Mouse (Mus musculus) cerebellum, adult (tissue): ENCODE data around the gene Zdhhc14.

Experiments
- ATAC-seq: cut with Nextera tagmentation; 2 replicates; pipeline ENCODE4 v1.9.2; 2017; ENCODE audit warnings: mild to moderate bottlenecking, moderate library complexity, mixed read lengths; ENCODE audit not compliant: insufficient number of reproducible peaks, low FRiP score, low TSS enrichment

Gene Zdhhc14

DNA sequence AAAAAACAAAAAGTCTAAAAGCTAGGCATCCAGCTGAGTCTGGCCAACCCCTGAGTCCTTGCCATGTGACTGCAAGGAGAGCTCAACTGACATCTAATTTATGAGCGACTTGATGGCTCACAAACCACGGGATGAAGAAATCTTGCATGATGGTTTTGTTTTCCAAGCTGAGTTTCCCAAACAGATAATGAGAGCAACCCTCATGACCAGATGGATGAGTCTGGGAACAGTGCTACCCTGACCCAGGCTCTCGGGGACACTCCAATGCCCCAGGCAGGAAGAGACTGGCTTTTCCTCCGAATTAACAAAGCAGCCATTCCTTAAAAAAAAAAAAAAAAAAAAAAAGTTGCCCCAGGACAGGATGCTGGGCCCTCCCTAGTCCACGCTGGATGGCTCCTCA, 271.9 kb downstream of the Zdhhc14 start:
- ATAC-seq = no peak

DNA sequence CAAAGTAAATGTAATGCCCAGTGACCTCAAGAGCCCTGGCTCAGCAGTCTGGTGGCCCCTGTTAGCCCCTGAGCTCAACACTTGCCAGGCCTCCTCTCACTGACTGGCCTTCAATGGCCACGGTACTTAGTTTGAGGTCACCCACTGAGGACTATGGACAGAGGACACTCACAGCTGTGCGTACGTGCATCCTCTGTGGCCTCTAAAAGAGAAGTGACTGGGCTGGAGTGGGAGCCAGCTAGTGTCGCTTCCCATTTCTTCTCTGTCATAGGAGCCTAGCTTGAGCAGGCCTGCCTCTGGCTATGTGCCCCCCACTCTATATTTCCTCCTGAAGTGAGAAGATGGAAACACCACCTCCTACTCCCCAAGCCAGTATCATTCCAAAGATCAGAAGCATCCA, 273.4 kb downstream of the Zdhhc14 start:
- ATAC-seq = no peak

DNA sequence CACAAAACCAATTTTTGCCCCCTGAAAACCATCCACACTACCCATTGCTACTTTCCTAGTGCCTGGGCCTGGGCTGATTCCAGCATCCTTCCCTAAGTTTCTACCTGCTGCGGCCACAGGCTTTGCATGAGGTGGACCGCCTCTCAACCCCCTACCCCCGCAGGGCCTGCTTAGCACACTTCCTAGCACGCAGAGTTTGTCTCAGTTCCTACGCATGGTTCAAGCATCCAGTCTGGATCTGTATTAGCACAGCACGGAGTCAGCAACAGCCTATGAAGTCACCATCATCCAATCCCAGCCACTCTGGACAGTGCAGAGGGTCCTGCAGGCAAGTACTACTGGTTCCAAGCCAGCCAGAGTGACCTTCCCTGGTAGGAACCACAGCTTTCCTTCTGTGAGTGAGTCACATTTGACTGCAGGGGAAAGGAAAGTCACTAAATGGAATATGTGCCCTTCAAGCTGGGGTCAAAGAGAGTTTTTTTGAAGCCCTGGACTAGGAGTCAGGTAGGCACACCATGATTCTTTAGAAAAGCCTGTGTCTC, 275.9 kb downstream of the Zdhhc14 start:
- ATAC-seq = no peak

DNA sequence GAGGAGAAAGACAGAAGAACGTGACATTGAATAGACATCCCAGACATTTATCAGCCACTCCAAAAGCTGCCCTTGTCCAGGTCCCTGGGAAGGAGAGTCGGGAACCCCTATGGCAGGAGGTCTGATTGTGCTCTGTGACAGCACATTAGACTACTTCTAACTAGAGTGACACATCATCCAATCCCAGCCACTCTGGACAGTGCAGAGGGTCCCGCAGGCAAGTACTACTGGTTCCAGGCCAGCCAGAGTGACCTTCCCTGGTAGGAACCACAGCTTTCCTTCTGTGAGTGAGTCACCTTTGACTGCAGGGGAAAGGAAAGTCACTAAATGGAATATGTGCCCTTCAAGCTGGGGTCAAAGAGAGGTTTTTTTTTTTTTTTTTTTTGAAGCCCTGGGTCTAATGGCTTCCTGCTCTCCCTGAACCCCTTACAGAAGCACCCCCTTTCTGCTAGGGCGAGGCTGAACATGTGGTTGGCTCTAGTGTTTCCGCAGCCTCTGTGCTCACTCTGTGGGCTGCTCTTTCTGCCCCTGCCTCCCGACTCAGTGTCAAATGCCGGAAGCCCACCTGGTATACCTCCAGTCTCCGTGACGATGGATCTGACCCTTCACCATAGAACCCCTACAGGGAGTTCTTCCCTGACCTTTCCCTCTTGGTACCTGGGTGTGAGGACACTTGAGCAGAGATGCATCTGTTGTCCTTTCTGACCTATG, 276.6 kb downstream of the Zdhhc14 start:
- no peak for ATAC-seq

DNA sequence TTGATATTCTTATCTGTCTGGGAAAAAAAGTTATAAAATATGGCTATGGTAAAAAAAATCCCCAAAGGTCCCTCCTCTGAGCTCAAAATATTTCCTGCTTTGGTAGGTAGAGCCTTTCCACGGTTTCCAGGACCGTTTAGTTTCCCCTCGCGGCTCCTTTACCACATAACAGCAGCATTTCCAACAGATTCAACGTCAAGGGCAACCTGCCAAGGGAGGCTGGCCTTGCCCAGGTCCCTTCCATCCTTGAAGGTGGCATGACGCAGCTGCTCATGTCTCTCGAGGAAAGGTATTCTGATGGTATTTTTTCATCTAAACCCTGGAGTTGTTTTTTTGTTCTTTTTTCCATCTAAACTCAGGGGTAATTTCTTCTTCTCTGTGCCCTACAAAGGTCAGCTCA, 277.4 kb downstream of the Zdhhc14 start:
- ATAC-seq = no peak

DNA sequence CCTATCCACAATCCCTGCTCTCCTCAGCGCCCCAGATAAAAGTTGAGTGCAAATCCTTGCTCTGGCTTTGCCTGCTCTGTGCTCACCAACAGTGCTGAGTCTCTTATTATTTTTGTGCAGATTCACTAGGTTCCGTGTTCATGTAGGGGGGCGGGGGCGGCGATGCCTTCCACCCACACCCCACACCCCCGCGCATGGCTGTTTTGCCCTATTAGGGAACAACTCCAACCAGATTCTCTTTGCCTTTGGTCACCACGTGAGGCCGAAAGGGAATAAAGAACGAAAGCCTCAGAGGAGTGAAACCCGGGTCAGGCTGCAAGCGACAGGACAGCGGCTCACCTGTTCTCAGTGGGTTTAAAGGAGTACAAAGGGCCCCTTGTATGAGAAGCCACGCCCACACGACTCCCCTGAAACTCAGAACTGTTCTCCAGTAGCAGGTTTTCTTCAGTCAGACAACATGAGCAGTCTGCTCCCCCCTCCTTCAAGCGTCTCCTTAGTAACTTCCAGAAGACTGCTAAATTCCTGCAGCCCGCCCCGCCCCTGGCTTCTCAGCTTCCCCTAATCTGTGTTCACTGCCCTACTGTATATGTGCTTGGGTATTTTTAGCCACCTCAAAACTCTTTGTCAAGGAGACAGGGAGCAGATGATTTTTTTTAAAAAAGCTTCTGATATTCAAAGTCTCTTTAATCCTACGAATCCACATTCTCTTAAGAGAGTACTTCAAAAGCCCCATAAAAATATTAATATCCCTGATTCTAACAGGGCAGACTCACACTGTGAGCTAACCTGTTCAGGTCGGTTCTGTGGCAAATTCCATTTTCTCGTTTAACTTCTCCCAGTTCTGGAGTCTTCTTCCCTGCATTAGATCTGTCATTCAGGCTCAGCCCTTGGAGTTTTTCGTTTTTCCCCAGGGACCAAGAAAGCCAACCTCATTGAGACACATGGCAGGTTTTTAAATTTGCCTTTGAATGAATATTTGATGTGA, 278.2 kb downstream of the Zdhhc14 start:
- ATAC-seq = no peak; the same call in 1 of the 2 replicates

DNA sequence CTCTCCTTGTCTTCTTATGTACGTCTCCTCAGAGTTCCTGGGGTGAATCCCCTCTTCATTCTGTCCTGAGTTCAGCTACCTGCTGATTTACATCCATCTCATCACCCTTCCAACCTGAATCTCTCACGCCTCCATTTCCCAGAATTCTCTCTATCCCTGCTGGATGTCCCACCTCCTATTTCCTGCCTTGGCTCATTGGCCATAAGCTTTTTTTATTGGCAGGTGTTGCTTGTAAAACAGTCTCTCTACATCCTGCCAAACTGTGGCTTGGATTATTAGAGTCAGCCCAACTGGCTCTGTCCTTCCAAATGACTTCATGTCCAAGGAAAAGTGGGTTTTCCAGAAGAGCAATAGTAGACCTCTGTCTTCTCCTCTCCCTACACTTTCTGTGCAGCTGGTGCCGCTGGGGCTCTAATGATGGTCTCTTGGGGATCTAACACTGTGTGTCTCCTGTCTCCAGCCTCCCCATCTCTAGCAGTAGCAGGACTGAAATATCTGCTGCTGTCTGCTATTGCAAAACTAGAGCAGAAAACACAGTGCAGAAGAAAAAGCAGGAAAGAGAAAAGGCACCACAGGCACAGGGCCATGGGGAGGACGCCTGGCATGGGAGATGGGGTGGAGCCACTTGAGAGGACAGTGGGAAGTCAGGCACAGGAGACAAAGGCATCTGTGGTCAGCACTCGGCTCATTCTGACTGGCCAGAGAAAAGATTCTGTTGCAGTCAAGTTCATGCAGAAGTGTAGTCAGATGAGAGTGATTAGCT, 288.0 kb downstream of the Zdhhc14 start:
- ATAC-seq = no peak

DNA sequence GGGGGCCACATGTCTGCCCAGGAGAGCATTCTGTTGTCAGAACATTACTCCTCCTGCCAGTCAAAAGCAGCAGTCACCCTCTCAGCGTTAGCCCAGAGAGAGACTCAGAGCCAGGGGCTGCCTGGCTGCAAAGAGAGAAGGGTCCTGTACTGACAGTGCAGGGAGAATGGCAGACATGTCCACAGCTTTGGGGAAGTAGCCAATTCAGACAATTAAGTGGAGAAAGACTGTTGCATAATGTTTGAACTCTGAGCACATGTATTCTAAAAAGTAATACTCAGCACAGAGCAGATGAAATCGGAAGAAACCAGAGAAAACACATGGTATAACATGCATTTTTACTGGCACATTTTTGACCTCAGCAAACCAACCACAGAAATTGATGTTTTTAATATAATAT, 292.9 kb downstream of the Zdhhc14 start:
- ATAC-seq = no peak

DNA sequence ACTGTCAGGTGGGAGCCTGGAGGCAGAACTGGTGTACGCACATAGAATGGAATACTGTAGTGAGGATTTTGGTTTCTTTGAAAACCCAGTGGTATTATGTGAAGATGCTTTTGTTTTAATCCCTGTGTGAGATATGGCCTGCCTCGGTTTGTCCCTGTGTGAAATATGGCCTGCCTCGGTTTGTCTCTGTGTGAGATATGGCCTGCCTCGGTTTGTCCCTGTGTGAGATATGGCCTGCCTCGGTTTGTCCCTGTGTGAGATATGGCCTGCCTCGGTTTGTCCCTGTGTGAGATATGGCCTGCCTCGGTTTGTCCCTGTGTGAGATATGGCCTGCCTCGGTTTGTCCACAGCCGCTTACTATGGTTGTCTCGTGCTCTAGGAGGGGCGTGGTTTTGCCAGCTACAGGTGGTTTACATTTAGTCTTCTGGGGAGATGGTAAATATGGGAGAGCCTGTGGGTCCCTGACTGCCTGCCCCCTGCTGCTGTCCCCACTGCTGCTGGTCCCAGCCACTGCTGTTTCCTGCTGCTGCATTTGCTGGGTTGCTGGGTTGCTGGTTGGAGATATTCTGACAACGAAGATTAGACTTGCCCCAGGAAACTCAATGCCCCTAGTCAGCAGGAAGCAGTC, 299.9 kb downstream of the Zdhhc14 start:
- ATAC-seq = no peak

DNA sequence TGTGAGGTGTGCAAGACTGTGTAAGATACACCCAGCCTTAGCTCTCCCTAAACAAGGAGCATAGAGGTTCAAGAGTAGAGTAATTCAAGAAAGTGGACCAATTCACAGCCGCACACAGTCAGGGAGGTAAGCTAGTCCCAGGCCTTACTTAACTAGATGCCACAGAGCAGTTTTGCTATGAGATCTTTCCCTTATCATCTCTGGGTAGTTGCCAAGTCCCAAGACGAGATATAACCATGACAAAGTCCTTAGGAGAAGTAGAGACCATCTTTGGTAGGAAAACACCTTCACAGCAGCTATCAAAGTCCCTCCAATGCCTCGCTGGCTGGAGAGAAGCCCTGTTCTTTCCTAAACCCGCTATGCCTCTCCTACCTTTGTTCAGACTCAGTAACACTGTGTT, 301.2 kb downstream of the Zdhhc14 start:
- ATAC-seq = no peak

DNA sequence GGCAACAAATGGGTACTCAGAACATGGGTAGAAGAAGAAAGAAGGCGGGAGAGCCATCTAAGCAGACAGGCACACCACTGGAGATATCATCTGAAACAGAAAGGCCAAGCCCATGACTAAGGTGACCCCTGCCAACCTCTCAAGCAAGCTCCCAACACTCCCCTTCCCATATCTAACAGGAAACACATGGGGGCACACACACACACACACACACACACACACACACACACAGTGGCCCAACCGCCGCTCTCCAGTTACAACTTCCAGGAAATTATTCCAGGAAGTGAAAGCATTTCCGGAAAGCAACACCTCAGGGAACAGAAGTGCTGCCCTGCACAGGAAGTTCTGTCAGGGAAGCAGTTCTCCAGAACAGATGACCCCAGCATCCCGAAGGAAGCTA, 301.9 kb downstream of the Zdhhc14 start:
- no peak for ATAC-seq

DNA sequence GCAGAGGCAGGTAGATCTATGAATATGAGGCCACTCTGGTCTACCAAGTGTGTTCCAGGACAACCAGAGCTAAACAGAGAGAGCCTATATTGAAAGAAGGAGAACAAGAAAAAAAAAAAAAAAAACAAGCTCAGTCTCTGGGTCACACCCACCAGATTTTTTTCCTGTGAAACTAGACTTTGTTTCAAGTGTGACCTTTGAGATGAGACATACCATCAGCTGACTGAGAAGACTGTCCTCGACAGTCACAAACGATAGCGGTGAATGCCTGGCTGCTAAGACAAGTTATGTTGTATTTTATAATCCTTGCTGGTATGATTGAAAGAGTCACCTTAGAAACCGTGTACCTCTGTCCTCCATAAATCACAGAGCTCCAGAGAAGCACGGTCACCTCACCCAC, 303.0 kb downstream of the Zdhhc14 start:
- no peak for ATAC-seq

DNA sequence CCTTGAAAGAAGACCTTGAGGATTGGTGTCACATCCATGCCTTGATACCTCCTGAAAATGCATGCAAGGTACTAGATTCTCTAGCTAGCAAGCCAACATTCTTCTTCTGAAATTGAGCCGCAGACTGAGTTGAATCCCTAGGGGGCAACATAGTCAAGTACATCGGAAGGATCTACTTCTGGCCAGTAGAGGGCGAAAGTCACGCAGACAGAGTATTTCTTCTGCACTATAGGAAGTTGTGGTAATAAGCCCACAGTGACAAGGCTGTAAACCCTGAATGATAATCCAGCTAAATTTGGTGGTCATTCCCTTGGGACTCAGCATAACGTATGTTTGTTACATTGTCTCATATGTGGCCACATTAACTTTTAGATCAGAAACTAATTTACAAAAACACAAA, 303.5 kb downstream of the Zdhhc14 start:
- peak; percentile 72; the same call in 1 of the 2 replicates for ATAC-seq

DNA sequence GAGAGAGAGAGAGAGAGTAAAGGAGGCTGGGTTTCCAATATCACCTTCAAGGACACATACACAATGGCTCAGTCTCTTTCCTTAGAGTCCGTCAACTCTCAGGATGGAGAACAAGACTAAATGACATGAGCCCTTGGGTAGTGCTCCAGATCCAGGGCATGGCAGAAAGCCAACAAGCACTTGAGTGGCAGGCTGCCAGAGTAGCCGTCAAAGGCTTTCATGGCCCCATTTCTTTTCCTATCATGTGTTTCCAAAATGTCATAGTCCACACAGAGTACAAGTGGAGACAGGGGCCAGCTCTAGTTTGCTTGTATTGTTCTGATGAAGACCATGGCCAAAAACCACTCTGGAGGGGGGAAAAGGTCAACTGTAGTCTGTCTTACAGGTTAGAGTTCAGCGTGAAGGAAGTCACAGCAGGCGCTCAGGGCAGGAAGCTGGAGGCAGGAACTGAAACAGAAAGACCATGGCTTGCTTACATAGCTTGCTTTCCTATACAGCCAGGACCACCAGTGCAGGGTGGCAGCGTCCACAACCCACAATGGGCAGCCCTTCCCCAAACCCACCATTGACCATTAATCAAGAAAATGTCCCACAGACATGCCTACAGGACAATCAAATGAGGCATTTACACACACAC, 304.9 kb downstream of the Zdhhc14 start:
- no peak for ATAC-seq

DNA sequence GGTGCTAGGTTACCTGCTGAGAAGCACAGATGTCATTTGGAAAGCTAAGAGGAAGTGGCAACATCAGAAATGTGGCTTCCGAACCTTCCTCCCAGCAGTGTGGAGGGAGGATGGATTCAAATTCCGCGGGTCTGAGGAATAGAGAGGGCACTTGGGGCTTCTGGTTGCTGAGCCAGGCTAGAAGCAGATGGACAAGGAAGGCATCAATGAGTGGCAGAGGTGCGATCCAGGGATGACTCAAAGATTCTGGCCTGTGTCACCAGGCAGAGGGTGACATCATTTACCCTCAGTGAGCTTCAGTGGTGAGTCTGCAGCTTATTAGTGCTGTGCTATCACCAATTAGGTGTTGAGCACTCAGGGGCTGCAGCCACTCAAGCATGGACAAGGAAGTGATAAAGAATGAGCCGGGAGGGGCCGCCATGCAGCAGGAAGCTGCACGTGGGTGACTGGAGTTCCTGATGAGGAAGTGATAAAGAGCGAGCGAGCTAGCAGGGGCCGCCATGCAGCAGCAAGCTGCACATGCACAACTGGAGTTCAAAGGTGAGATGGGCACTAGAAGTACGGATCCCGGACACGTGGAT, 306.0 kb downstream of the Zdhhc14 start:
- ATAC-seq = peak; percentile 59; the same call in 1 of the 2 replicates

DNA sequence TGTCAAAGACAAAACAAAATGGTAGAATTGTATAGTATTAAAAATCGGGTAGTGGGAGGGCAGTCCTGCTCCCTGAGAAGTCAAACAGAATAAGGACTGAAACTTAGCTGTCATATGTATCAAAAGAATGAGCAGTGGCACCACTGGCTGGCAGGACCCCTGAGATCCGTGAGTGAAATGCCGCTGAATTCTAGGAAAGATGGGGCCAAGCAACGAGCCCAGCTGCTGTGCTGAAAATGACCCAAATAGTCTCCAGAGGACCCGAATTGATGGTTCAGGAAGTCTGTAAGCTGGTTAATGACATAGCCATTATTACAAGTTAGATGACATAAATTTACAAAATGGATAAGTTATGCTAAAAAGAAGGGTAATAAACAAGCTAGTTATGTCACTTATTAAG, 306.5 kb downstream of the Zdhhc14 start:
- ATAC-seq = no peak

DNA sequence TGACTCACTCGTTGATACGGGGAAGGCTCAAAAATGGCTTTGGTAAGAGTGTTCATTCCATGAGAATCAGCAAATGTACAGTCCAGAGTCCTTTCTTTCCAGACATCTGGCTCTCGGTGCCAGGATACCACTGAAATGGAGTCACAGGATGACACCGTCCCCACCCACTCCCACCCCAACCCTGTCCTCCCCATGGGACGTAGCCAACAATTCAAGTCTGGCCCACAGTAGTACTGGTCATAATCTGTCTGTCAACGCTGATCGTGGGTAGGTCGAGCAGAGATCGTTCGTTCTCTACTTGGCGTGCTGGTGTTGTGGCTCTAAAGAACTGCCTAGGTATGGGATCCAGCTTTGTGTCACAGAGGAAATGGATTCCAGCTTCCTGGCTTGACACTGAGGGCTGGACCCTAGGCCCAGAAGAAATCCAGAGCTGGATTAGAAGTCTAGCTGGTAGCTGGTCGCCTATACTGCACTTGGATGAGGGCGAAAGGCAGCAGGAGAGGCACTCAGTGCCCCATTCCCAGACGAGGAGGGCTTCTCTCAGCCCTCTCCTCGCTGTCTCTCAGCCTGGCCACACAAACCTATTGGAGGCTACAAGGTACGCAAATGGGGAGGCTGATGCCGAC, 307.2 kb downstream of the Zdhhc14 start:
- ATAC-seq = no peak

DNA sequence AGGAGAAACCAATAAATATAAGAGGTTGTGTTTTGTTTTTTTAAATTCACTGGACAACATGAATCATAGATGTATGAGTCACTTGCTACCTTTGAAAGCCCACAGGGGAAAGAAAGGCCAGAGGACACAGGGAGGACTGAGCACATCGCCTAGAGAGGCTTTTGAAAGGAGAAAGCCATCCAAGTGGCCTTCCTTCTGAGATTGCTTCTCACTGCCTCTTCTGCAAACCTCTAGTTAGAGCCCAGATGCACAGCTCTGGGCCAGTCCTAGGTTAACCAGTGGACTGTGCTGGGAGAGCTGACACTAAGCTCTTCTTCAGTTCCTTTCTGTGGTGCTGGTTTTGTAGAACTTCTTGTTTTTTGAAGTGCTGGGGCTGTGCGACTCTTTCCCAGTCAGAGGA, 307.9 kb downstream of the Zdhhc14 start:
- no peak for ATAC-seq
